Mouse (Mus musculus) ES-E14 (cell line): Measurements from ENCODE around the gene Lhx5. TPM values are rescaled to one million over a fixed set of nuclear protein-coding genes. Genes with fewer than 3 reads are reported as not detected.

Source experiments
- DNase-seq: peaks from one replicate; pipeline ENCODE4 v3.0.0-alpha.2; 2013; ENCODE audit warnings: low read depth, low spot score
- H3K27ac ChIP-seq: 2 replicates; pipeline ENCODE4 v1.5.1; 2012; ENCODE audit warnings: low read depth, mild to moderate bottlenecking, low read length, moderate library complexity, mixed read lengths; ENCODE audit not compliant: poor library complexity, insufficient read depth, severe bottlenecking
- H3K36me3 ChIP-seq: 2 replicates; pipeline ENCODE4 v1.6.1; 2012; ENCODE audit warnings: mild to moderate bottlenecking, low read length, moderate library complexity, mixed read lengths; ENCODE audit not compliant: control insufficient read depth, poor library complexity, insufficient read depth, severe bottlenecking
- H3K4me1 ChIP-seq, 2 experiments: fragments of 150-350 bp in 1 of 2; sonication (generic) in 1 of 2; 2 replicates each; pipeline ENCODE4 v1.6.1; 2012; ENCODE audit warnings: low read length in 2 of 2, mild to moderate bottlenecking in 1 of 2, mixed read lengths in 1 of 2; ENCODE audit not compliant: control insufficient read depth in 2 of 2, insufficient read depth in 2 of 2, poor library complexity in 1 of 2
- H3K4me3 ChIP-seq, 2 experiments: fragments of 150-350 bp in 1 of 2; sonication (generic) in 1 of 2; 2 replicates each; pipeline ENCODE4 v1.5.1; 2012; ENCODE audit warnings: low read length in 2 of 2, low read depth in 1 of 2, mild to moderate bottlenecking in 1 of 2, mixed read lengths in 1 of 2; ENCODE audit not compliant: insufficient read depth in 1 of 2, poor library complexity in 1 of 2, severe bottlenecking in 1 of 2
- H3K9ac ChIP-seq: 2 replicates; pipeline ENCODE4 v1.6.1; 2012; ENCODE audit warnings: low read depth, mild to moderate bottlenecking, low read length, mixed read lengths; ENCODE audit not compliant: poor library complexity, insufficient read depth, severe bottlenecking
- H3K9me3 ChIP-seq: fragments of 150-350 bp; sonication (generic); 2 replicates; pipeline ENCODE4 v1.6.1; 2012; ENCODE audit warnings: low read depth, mild to moderate bottlenecking, low read length; ENCODE audit not compliant: control insufficient read depth, insufficient read depth
- CHD2 ChIP-seq: IDR thresholded peaks from 2 replicates; pipeline ENCODE4 v1.6.1; 2014; ENCODE audit warnings: mild to moderate bottlenecking, low read depth, low read length, inconsistent platforms
- HCFC1 ChIP-seq: IDR thresholded peaks from 2 replicates; pipeline ENCODE4 v1.6.1; 2012; ENCODE audit warnings: low read length, inconsistent platforms, borderline replicate concordance; ENCODE audit not compliant: insufficient read depth
- MAFK ChIP-seq: IDR thresholded peaks from 2 replicates; pipeline ENCODE4 v1.6.1; 2014; ENCODE audit warnings: mild to moderate bottlenecking, low read depth, low read length, inconsistent platforms; ENCODE audit not compliant: insufficient read depth
- ZC3H11A ChIP-seq: IDR thresholded peaks from 2 replicates; pipeline ENCODE4 v1.6.1; 2012; ENCODE audit warnings: low read depth, mild to moderate bottlenecking, inconsistent platforms, low read length, borderline replicate concordance
- ZNF384 ChIP-seq: IDR thresholded peaks from 2 replicates; pipeline ENCODE4 v1.6.1; 2012; ENCODE audit warnings: low read depth, low read length, inconsistent platforms
- in situ Hi-C, 2 experiments: fragments of 600-800 bp; cut with MboI; formaldehyde crosslinking; loops; one replicate each; pipeline ENCODE4 v1.15.1; 2025; ENCODE audit warnings: low sequenced_read_pairs in 2 of 2, inconsistent platforms in 1 of 2; ENCODE audit not compliant: unreplicated experiment in 2 of 2
- total RNA-seq: library from RNA; depleted of rRNA; stranded (reverse); fragments of 300-350 nt; gene quantifications from 2 replicates; pipeline ENCODE4 v1.2.3, GENCODE M21; 2012

Lhx5 gene
- total RNA-seq, 1 experiment = 0.13 TPM

- no peak for DNase-seq
- H3K27ac ChIP-seq = no peak overlapping the region
Observed at GRCm38 (mm10) chr5:120424657-120425056, 6.8 kb upstream of the Lhx5 start.

GRCm38 (mm10) chr5:120425711-120426110 is 5.8 kb upstream of the Lhx5 start:
- no peak for DNase-seq
- H3K4me3 ChIP-seq = no peak overlapping the region; a peak in 1 of 4 replicates
- H3K27ac ChIP-seq = no peak overlapping the region
- H3K36me3 ChIP-seq = no peaks in the 10 kb centered on the region
- TF ChIP-seq HCFC1 (no peak), CHD2 (no peak), MAFK (no peak)
- no peak overlapping the region for H3K9ac ChIP-seq
- no peaks in the 10 kb centered on the region for H3K9me3 ChIP-seq
- peaks cover 0 to 11% of the 10 kb centered on the region in 2 experiments; a peak in 1 of 4 replicates for H3K4me1 ChIP-seq
- in situ Hi-C loops = no loop called here

More at GRCm38 (mm10) chr5:120424657-120425056, 6.8 kb upstream of the Lhx5 start:
- H3K9me3 ChIP-seq = no peaks in the 10 kb centered on the region
- no peak overlapping the region for H3K4me3 ChIP-seq
- in situ Hi-C loops = no loop called here
- peaks cover 0 to 11% of the 10 kb centered on the region in 2 experiments; a peak in 1 of 4 replicates for H3K4me1 ChIP-seq
- no peak for TF ChIP-seq MAFK
- TF ChIP-seq ZC3H11A = no peak
- no peak for TF ChIP-seq ZNF384
- no peaks in the 10 kb centered on the region for H3K36me3 ChIP-seq
- H3K9ac ChIP-seq = no peak overlapping the region

GRCm38 (mm10) chr5:120426572-120426971 is 4.9 kb upstream of the Lhx5 start:
- TF ChIP-seq ZC3H11A = no peak
- no peak for TF ChIP-seq HCFC1
- TF ChIP-seq CHD2 = no peak
- Histone ChIP-seq H3K4me3 (no peak overlapping the region), H3K9me3 (no peaks in the 10 kb centered on the region), H3K27ac (no peak overlapping the region), H3K9ac (no peak overlapping the region), H3K36me3 (no peaks in the 10 kb centered on the region), H3K4me1 (peaks cover 0 to 13% of the 10 kb centered on the region in 2 experiments; a peak in 1 of 4 replicates)
- in situ Hi-C loops = no loop called here
- no peak for DNase-seq

GRCm38 (mm10) chr5:120427451-120427938 is 4.0 kb upstream of the Lhx5 start:
- no peaks in the 10 kb centered on the region for H3K9me3 ChIP-seq
- H3K4me3 ChIP-seq = no peak overlapping the region
- no peaks in the 10 kb centered on the region for H3K36me3 ChIP-seq
- TF ChIP-seq MAFK (no peak), ZC3H11A (no peak), ZNF384 (no peak), HCFC1 (no peak), CHD2 (no peak)
- no peak overlapping the region for H3K9ac ChIP-seq
- in situ Hi-C loops = no loop called here
- DNase-seq = no peak
- peaks cover 0 to 13% of the 10 kb centered on the region in 2 experiments; a peak in 1 of 4 replicates for H3K4me1 ChIP-seq
- no peak overlapping the region for H3K27ac ChIP-seq

GRCm38 (mm10) chr5:120428189-120428838 is 3.2 kb upstream of the Lhx5 start:
- Histone ChIP-seq H3K4me1 (peaks cover 0 to 13% of the 10 kb centered on the region in 2 experiments; a peak in 1 of 4 replicates), H3K9ac (no peak overlapping the region), H3K9me3 (no peaks in the 10 kb centered on the region), H3K4me3 (no peak overlapping the region), H3K27ac (no peak overlapping the region), H3K36me3 (no peaks in the 10 kb centered on the region)
- in situ Hi-C loops = no loop called here
- TF ChIP-seq CHD2 = no peak
- TF ChIP-seq HCFC1 = no peak
- TF ChIP-seq ZC3H11A = no peak
- 0 out of 2 replicates have a peak, but pooled peaks have one; percentile 13 for TF ChIP-seq ZNF384
- TF ChIP-seq MAFK = no peak
- DNase-seq = no peak
